Mouse (Mus musculus) spleen, adult 2 months (tissue): ENCODE data around the gene Tpbpa.
"Not testable (repeated sequence)": the region's sequence is repeated elsewhere in the genome, so short reads cannot be mapped to it uniquely, and the experiment has no call there.

Experiments used
- CTCF ChIP-seq: fragments of 200-500 bp; IDR thresholded peaks from 2 replicates; pipeline ENCODE4 v1.5.1; 2011; ENCODE audit warnings: mild to moderate bottlenecking, inconsistent platforms; ENCODE audit not compliant: insufficient read depth, insufficient read length, insufficient replicate concordance; ENCODE audit errors: extremely low read depth
- POLR2A ChIP-seq: fragments of 200-500 bp; IDR thresholded peaks from 2 replicates; pipeline ENCODE4 v1.6.1; 2011; ENCODE audit warnings: low read depth, low read length, inconsistent platforms

DNA sequence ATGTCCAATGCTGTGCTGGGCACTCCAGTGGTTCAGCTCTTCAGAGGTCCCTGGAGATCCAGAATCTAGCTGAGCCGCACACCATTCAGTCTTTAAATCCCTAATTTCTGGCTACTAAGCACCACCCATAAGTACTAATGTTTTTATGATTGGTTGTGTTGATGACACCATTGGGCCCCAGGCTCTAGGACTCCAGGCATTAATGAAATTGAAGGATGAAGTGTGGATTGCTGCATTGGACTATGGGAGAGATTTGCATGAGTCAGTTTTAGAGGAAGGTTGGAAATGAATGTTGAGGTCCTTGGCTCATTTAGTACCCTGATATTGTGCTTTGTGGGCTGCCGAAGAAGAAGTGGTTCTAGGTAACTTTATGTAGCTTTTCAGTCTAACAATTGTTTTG, 37.0 kb downstream of the Tpbpa start, which contains the start of gene Tpbpb:
- TF ChIP-seq POLR2A, CTCF: not testable (repeated sequence)
